Comparison of ENCODE assay signal across 8 mouse cellular contexts in genomic region chr8:94532000-94532399, GRCm38 (mm10). TPM values are rescaled to one million over a fixed set of nuclear protein-coding genes. Genes with fewer than 3 reads are reported as not detected.
DNase-seq lines count a peak whose midpoint lies in the region; TF ChIP-seq lines count a peak whose summit lies in the region.

No protein-coding gene starts in this region.

- WGBS in limb, embryonic 10.5 days, result 5% methylated on average over 8 of the region's 8 CpGs
- WGBS in olfactory bulb, adult 2 months, result 12% methylated on average over 8 of the region's 8 CpGs

- H3K4me1 ChIP-seq in limb, embryonic 10.5 days, result peaks cover 20% of the 10 kb centered on the region
- H3K4me1 ChIP-seq in olfactory bulb, adult 2 months (ENCODE audit: control insufficient read depth, insufficient read depth, low read length), result peaks cover 19% of the 10 kb centered on the region

- peak overlapping the region; percentile 76 for H3K4me3 ChIP-seq in layer of hippocampus, adult 2 months
- peak overlapping the region; percentile 76 for H3K4me3 ChIP-seq in limb, embryonic 10.5 days
- H3K4me3 ChIP-seq in olfactory bulb, adult 2 months (ENCODE audit: insufficient read depth, low read depth, low read length), result peak overlapping the region; percentile 78

- TF ChIP-seq CTCF in layer of hippocampus, adult 2 months (conservative IDR thresholded peaks at IDR 0.05), result no peak
- TF ChIP-seq CTCF in olfactory bulb, adult 2 months (IDR thresholded peaks at IDR 0.05; ENCODE audit: insufficient read depth, low read depth, low read length), result no peak

- TF ChIP-seq POLR2A in olfactory bulb, adult 2 months (IDR thresholded peaks at IDR 0.05; ENCODE audit: insufficient read depth, low read depth, low read length), result no peak

- peak overlapping the region; percentile 77; the same call in 1 of the 2 replicates for H3K27ac ChIP-seq in layer of hippocampus, adult 2 months
- no peak overlapping the region for H3K27ac ChIP-seq in limb, embryonic 10.5 days
- H3K27ac ChIP-seq in olfactory bulb, adult 2 months (ENCODE audit: insufficient read depth, low read depth, low read length), result peak overlapping the region; percentile 62; the same call in 1 of the 2 replicates

- no peaks in the 10 kb centered on the region for H3K36me3 ChIP-seq in limb, embryonic 10.5 days

- no peak for DNase-seq in layer of hippocampus, adult 2 months (ENCODE audit: low spot score in 2 of 2)
- no peak for DNase-seq in layer of hippocampus, postnatal 10 days (ENCODE audit: low spot score in 2 of 2)
- DNase-seq in embryo, embryonic 9.5 days (ENCODE audit: extremely low spot score), result peak; percentile 46
- DNase-seq in limb, embryonic 10.5 days (ENCODE audit: low spot score), result peak; percentile 59
- no peak for DNase-seq in ovary, adult 18-20 months (ENCODE audit: low spot score)
- DNase-seq in right cerebral cortex, postnatal 4 days, result no peak
- DNase-seq in cerebellum, adult 18-20 months, result no peak

- peaks cover 71% of the 10 kb centered on the region for H3K27me3 ChIP-seq in limb, embryonic 10.5 days (ENCODE audit: low read depth, poor library complexity, severe bottlenecking)

- no peaks in the 10 kb centered on the region for H3K9me3 ChIP-seq in limb, embryonic 10.5 days (replicated peaks)

RNA-seq across cellular contexts. Expression of gene Cpne2, which starts 0.8 kb away (rescaled TPM):
- 10 to 100 TPM; 29.3 to 35.0 TPM for total RNA-seq in layer of hippocampus, adult 2 months (2021)
- total RNA-seq in layer of hippocampus, postnatal 10 days (2021), result 10 to 100 TPM; 79.0 to 81.9 TPM
- 5.8 and 6.6 TPM in 2 replicates for polyA plus RNA-seq in limb, embryonic 10.5 days (2016; fragmentation: Nextera tagmentation; extraction: Ambion mirVana)
- polyA plus RNA-seq in olfactory bulb, adult 2 months (2012; ENCODE audit: insufficient read depth, insufficient read length, low replicate concordance, missing spikeins), result not detected in 2 replicates

Comparison
In these comparisons a context has a peak if more than half of its experiments do, and no peak if none do; other contexts are left out.
1. DNase-seq: peak in embryo, embryonic 9.5 days (single experiment) and limb, embryonic 10.5 days (single experiment); none in layer of hippocampus, adult 2 months (0 of 2), layer of hippocampus, postnatal 10 days (0 of 2), ovary, adult 18-20 months (single experiment), right cerebral cortex, postnatal 4 days (single experiment) and cerebellum, adult 18-20 months (0 of 2).
2. Peak in every context shown above with its lines, with median percentiles within 50 percentile points of each other: H3K4me3 ChIP-seq.